Mouse (Mus musculus) small intestine, adult 2 months (tissue): ENCODE results near the gene Tnr.

Experiments
- CTCF ChIP-seq: fragments of 200-500 bp; IDR thresholded peaks from 2 replicates; pipeline ENCODE4 v1.5.1; 2012; ENCODE audit warnings: low read depth, mild to moderate bottlenecking, control low read depth, inconsistent platforms, low read length, moderate library complexity, mixed read lengths; ENCODE audit not compliant: insufficient replicate concordance, insufficient read length; ENCODE audit errors: extremely low read depth
- POLR2A ChIP-seq: fragments of 200-500 bp; IDR thresholded peaks from 2 replicates; pipeline ENCODE4 v1.6.1; 2012; ENCODE audit warnings: low read depth, mild to moderate bottlenecking, control low read depth, inconsistent platforms, low read length, moderate library complexity

DNA sequence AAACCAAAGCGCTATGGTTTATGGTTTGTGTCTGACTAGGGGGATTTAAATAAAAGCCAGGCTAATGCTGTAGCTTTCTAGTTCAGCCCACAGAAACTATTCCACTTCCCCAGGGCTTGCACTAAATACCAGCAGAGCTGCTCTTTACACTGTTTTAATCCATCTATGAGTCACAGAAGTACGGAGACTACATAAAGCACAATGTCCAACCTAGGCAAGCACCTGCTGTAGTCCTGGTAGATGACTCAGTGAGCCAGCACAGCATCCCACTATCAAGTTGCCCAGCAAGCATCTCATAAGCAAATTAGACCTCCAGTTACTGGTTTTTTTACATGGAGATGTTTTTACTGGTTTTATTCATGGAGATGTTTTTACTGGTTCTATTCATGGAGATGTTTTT, 305.0 kb downstream of the Tnr start:
- TF ChIP-seq POLR2A (no peak), CTCF (no peak)
